Mouse (Mus musculus): ENCODE measurements around the gene Slfn9. TPM values are rescaled to one million over a fixed set of nuclear protein-coding genes. Genes with fewer than 3 reads are reported as not detected.
A peak's percentile ranks its signal among the peaks of the same experiment; 100 is the strongest.
"Not testable (repeated sequence)": the region's sequence is repeated elsewhere in the genome, so short reads cannot be mapped to it uniquely, and the experiment has no call there.

Slfn9 gene
- polyA plus RNA-seq, 1 experiment from 2014 or later: 5.7 TPM

DNA sequence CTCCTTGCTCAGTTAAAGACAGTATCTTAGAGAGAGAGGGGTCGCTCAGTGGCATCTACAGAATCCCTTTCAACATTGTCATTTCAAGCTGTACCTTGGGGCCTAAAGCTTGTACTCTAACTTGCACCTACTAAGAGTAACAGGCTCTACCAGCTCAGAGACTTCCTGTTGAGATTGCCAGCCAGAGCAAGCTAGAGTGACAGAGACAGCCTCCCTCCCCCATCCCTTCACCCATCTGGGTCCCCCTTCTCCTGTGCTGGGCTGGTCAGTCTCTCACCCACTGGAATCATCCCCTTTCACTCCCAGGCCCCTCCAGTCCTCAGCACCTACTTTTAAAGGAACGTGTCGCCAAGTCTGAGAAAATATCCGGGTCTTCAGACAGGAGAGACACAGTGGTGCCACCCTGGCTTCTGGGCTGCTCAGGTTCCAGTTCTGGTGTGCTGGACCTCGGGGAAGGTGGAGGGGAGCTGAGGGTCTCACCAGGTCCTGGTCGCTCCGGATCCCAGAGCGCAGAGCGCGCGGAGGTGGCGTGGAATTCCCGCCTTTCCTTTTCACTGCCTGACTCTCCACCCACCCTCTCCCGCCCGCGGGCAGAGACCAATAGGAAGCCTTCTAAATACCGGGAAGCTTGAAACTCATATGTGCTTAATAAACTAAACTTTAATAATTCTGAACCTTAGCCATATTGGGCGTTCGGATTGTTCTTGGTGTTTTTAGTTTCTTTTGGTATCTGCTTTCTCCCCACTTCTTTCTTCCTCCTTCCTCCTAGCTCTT, 831 bp downstream of the Slfn9 start:
- WGBS (ENCODE audit: insufficient replicate concordance): 6% methylated on average over 19 of the region's 19 CpGs
- H3K4me3 ChIP-seq (replicated peaks): peak overlapping the region; percentile 59
- H3K4me2 ChIP-seq: peak overlapping the region; percentile 76
- H3K9ac ChIP-seq: peak overlapping the region; percentile 42
- H3K9me3 ChIP-seq (replicated peaks); H3K36me3 ChIP-seq (replicated peaks); H3K27me3 ChIP-seq: not testable (repeated sequence)
- ATAC-seq (ENCODE audit: insufficient read depth): peak; percentile 67
- H3K4me1 ChIP-seq (replicated peaks): peaks cover 24% of the 10 kb centered on the region
- H3K27ac ChIP-seq (replicated peaks): peak overlapping the region; percentile 16; the same call in 1 of the 2 replicates

DNA sequence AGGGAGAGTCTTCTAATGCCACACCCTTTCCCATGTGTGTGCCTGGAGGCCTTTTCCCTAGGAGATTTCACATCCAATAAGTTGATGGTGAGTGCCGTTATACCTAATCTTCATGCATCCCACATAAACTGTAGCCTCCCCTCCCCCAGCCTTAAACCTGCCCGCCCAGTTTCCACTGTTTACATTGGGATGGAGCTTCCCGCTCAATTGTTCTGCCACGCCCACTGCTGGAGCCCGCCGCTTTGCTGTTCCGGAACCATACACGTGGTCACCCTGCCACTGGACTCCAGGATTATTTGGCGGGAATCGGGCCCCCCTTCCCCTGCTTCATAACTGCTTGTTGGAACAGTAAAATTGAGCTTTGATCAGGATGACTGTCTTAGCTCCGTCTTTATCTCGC, 2.3 kb downstream of the Slfn9 start:
- Histone ChIP-seq H3K4me2 (peak overlapping the region; percentile 76), H3K4me1 (replicated peaks) (peaks cover 24% of the 10 kb centered on the region), H3K27me3 (no peaks in the 10 kb centered on the region), H3K36me3 (replicated peaks) (peaks cover 10% of the 10 kb centered on the region), H3K4me3 (replicated peaks) (peak overlapping the region; percentile 59), H3K9me3 (replicated peaks) (no peaks in the 10 kb centered on the region), H3K9ac (no peak overlapping the region), H3K27ac (replicated peaks) (no peak overlapping the region)
- ATAC-seq (ENCODE audit: insufficient read depth): no peak
- 30% methylated on average over 12 of the region's 12 CpGs for WGBS (ENCODE audit: insufficient replicate concordance)

DNA sequence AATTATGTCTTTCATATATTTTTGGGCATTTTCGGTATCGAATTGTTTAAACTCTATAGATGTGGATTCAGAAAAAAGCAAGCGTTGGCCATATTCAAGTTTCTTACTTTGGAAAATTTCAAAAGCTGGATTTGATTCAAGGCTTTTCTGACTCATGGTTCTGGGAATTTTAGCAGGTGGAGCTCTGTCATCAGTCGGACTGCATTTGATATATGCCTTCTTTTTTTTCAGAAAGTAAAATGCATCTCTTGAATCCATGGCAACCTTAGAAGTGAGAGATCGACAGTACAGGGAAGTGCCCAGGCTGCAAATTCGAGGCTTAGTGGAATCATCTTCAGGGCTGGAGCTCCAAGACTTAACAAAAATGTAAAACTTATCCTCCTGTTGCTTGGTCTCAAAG, 4.0 kb downstream of the Slfn9 start:
- H3K4me1 ChIP-seq (replicated peaks): peaks cover 24% of the 10 kb centered on the region
- no peak overlapping the region for H3K4me3 ChIP-seq (replicated peaks)
- H3K9ac ChIP-seq: no peak overlapping the region
- no peak overlapping the region for H3K4me2 ChIP-seq
- ATAC-seq (ENCODE audit: insufficient read depth): no peak
- WGBS (ENCODE audit: insufficient replicate concordance): 76% methylated on average over 6 of the region's 6 CpGs
- no peaks in the 10 kb centered on the region for H3K27me3 ChIP-seq
- no peak overlapping the region for H3K27ac ChIP-seq (replicated peaks)
- H3K36me3 ChIP-seq (replicated peaks): peaks cover 20% of the 10 kb centered on the region
- no peaks in the 10 kb centered on the region for H3K9me3 ChIP-seq (replicated peaks)

DNA sequence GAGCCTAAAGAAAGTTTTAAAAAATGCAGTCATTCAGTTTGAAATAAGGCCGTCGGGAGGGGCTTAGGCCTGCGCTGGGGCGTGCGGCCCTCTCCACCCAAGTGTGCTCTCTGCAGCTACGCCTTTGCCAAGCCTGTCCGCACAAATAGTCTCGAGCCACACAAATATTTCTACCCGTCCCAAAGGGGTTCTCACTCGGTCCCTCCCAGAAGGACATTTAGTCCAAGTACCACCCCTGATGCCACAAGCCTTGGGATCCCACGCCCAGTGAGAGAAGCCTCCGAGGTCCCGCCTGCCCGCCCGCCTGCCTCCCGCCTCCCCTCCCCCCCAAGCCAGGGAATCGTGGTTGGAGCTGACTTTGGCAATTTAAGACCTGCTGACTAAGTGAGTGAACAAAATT, 8.4 kb downstream of the Slfn9 start:
- Histone ChIP-seq H3K4me3 (replicated peaks) (no peak overlapping the region), H3K9ac (no peak overlapping the region), H3K4me1 (replicated peaks) (no peaks in the 10 kb centered on the region), H3K36me3 (replicated peaks) (peaks cover 39% of the 10 kb centered on the region), H3K4me2 (no peak overlapping the region), H3K9me3 (replicated peaks) (no peaks in the 10 kb centered on the region), H3K27ac (replicated peaks) (no peak overlapping the region), H3K27me3 (no peaks in the 10 kb centered on the region)
- ATAC-seq (ENCODE audit: insufficient read depth): no peak
- 74% methylated on average over 17 of the region's 17 CpGs for WGBS (ENCODE audit: insufficient replicate concordance)

DNA sequence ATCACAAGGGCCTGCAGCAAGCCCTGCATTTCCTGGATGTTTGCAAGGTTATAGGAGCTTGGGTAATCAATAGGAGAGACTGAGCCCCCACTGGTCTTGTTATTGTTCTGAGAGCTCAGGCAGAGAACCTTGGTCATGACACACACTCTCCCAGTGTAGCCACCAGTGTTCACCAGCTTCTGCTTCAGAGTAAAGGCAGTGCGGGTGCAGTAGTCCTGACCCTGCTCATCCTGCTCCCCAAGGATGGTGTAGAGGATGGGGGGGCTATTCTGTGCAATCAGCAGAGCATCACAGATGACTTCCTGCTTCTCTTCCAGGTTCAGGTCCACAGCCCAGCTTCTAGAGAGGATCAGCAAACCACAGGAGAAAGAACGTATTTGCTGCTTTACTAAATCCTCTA, 9.2 kb downstream of the Slfn9 start:
- not testable (repeated sequence) for H3K4me2 ChIP-seq; ATAC-seq (ENCODE audit: insufficient read depth); H3K9ac ChIP-seq; H3K9me3 ChIP-seq (replicated peaks); H3K4me3 ChIP-seq (replicated peaks); H3K27me3 ChIP-seq; H3K4me1 ChIP-seq (replicated peaks); H3K27ac ChIP-seq (replicated peaks)
- WGBS (ENCODE audit: insufficient replicate concordance): 78% methylated on average over 2 of the region's 2 CpGs
- peaks cover 39% of the 10 kb centered on the region for H3K36me3 ChIP-seq (replicated peaks)

DNA sequence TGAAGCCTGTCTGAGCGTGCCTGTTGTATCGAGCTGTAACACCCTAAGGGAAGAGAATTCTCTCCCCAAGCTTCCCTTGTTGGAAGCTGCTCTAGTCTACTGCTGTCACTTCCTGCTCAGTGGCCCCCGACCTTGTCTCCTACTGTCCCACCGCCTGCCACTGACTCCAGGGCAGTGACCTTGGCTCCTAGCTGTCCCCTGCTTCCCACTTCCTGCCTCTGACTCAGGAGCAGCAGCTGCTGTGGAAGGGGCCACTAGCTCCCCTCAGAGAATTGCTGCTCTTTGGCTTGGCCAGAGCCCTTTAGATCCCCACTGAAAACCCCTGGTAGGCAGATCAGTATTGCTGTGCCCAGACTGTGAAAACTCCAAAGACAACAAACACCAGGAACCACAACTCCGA, 17.7 kb downstream of the Slfn9 start:
- Histone ChIP-seq H3K9ac (no peak overlapping the region), H3K4me2 (no peak overlapping the region), H3K27ac (replicated peaks) (0 out of 2 replicates have a peak overlapping the region, but pooled peaks have one; percentile 6), H3K27me3 (no peaks in the 10 kb centered on the region), H3K9me3 (replicated peaks) (no peaks in the 10 kb centered on the region), H3K4me1 (replicated peaks) (peaks cover 15% of the 10 kb centered on the region), H3K36me3 (replicated peaks) (no peaks in the 10 kb centered on the region), H3K4me3 (replicated peaks) (no peak overlapping the region)
- no peak for ATAC-seq (ENCODE audit: insufficient read depth)
- 15% methylated on average over 5 of the region's 5 CpGs for WGBS (ENCODE audit: insufficient replicate concordance)

DNA sequence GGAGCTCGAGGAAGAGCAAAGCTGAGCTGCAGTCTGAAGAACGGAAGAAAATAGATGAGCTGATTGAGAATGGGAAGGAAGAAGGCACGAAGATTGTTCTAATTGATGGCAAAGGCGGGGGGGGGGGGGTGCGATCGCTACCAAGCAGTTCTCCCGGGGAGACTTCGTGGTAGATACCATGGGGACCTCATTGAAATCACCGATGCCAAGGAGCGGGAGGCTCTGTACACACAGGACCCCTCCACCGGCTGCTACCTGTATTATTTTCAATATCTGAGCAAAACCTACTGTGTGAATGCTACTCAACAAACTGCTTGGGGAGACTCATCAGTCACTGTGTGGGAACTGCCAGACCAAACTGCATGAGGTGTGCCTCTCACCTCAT, 20.0 kb downstream of the Slfn9 start:
- no peak overlapping the region for H3K27ac ChIP-seq (replicated peaks)
- no peak overlapping the region for H3K9ac ChIP-seq
- no peaks in the 10 kb centered on the region for H3K27me3 ChIP-seq
- H3K4me2 ChIP-seq: no peak overlapping the region
- peaks cover 12% of the 10 kb centered on the region for H3K4me1 ChIP-seq (replicated peaks)
- 64% methylated on average over 11 of the region's 11 CpGs for WGBS (ENCODE audit: insufficient replicate concordance)
- H3K9me3 ChIP-seq (replicated peaks): no peaks in the 10 kb centered on the region
- no peak overlapping the region for H3K4me3 ChIP-seq (replicated peaks)
- no peak for ATAC-seq (ENCODE audit: insufficient read depth)
- H3K36me3 ChIP-seq (replicated peaks): no peaks in the 10 kb centered on the region

DNA sequence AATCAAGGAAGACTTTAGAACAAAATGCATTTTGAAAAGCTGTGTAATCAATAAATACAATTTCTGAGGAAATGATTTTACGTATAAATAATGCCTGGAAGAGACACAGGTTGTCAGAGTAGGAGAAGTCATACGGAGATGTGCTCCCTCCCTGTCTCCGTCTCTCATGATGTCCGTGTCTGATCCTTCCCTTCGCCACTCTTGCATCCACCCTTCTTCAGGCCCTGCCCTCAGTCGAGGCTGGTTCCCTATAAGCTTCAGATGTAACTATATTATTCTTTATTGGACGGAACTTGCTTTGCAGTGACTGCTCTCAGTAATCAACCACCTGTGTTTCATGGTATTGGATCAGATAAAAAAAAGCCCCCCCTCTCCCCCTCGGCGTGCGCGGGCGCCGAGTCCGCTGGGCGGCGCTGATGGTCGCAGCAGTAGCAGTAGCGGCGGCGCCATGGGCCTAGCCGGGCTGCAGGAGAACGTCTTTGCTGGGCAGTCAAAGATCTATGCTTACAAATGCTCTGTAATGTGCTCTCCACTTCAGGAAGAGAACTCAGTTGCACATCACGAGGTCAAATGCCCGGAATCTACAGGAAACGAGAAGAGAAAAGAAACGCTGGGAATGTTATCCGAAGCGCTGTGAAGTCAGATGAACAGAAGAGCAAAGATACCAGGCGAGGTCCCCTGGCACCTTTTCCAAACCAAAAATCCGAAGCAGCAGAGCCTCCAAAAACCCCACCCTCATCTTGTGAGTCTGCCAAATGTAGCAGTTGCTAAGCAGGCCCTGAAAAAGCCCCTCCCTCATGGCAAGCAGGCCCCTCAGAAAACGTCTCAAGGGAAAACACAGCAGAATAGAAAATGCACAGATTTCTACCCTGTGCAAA, 20.7 kb downstream of the Slfn9 start:
- H3K27ac ChIP-seq (replicated peaks): no peak overlapping the region
- 15% methylated on average over 31 of the region's 31 CpGs for WGBS (ENCODE audit: insufficient replicate concordance)
- peak overlapping the region; percentile 44 for H3K4me2 ChIP-seq
- H3K27me3 ChIP-seq: no peaks in the 10 kb centered on the region
- no peak overlapping the region for H3K4me3 ChIP-seq (replicated peaks)
- H3K9me3 ChIP-seq (replicated peaks): no peaks in the 10 kb centered on the region
- no peak for ATAC-seq (ENCODE audit: insufficient read depth)
- H3K9ac ChIP-seq: no peak overlapping the region
- no peaks in the 10 kb centered on the region for H3K36me3 ChIP-seq (replicated peaks)
- H3K4me1 ChIP-seq (replicated peaks): peaks cover 12% of the 10 kb centered on the region

DNA sequence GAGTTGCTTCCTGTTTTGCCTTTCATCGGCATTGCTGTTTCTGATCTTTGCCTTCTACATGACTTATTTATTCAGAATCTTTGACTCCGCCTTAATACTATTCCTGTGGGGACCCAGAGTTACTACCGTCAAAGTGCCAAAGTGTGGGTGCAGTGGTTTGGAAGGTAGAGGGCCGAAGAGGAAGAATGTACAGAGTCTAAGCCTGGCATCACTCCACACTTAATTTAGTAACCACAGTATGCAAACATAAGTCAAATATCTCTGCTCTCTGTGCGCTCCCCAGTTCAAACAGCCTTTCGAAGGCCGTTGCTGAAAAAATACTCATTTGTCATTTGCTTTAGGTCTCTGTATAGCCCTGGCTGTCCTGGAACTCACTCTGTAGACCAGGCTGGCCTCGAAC, 29.4 kb downstream of the Slfn9 start:
- Histone ChIP-seq H3K4me3 (replicated peaks) (no peak overlapping the region), H3K36me3 (replicated peaks) (no peaks in the 10 kb centered on the region), H3K27me3 (peaks cover 3% of the 10 kb centered on the region), H3K9me3 (replicated peaks) (no peaks in the 10 kb centered on the region), H3K4me2 (no peak overlapping the region), H3K27ac (replicated peaks) (no peak overlapping the region), H3K9ac (no peak overlapping the region), H3K4me1 (replicated peaks) (no peaks in the 10 kb centered on the region)
- WGBS (ENCODE audit: insufficient replicate concordance): 56% methylated on average over 8 of the region's 8 CpGs
- ATAC-seq (ENCODE audit: insufficient read depth): no peak

DNA sequence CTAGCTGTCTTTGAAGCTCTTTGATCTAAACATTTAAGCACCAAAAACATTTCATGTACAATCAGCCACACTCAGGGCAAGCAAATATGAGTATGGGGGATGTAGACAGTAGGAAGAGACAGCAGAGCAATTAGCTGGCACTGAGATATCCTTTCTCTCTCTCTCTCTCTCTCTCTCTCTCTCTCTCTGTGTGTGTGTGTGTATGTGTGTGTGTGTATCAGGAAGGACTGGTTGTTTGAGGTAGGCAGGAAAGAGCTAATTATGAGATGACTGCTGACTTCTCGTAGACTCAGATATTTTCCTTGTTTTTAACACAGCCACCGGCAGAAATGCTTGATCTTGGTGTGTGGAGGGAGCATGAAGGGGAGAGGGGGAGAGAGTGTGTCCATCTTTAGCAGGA, 29.9 kb downstream of the Slfn9 start:
- ATAC-seq (ENCODE audit: insufficient read depth): no peak
- H3K4me3 ChIP-seq (replicated peaks): no peak overlapping the region
- no peaks in the 10 kb centered on the region for H3K9me3 ChIP-seq (replicated peaks)
- H3K27me3 ChIP-seq: peaks cover 3% of the 10 kb centered on the region
- H3K4me2 ChIP-seq: no peak overlapping the region
- H3K4me1 ChIP-seq (replicated peaks): no peaks in the 10 kb centered on the region
- H3K36me3 ChIP-seq (replicated peaks): no peaks in the 10 kb centered on the region
- H3K27ac ChIP-seq (replicated peaks): no peak overlapping the region
- H3K9ac ChIP-seq: no peak overlapping the region
- 39% methylated on average over 2 of the region's 2 CpGs for WGBS (ENCODE audit: insufficient replicate concordance)

DNA sequence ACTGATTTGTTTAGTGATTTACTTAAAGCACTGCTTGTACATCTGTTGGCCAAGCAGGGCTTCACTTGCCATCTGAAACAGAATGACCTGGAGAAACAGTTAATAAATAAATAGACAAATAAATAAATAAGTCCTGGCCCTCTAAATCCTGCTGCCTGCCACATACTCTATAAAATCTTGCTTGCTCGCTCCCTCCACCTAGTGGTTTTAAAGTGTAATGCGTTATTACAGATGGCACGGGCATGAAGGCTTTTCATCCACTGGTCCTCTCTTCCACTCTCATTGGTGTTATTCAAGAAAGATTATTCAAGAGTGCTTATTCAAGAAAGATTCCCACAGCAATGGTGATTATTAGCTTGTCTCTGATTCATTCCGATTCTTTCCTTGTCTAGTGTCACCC, 32.0 kb downstream of the Slfn9 start:
- Histone ChIP-seq H3K4me1 (replicated peaks) (no peaks in the 10 kb centered on the region), H3K9me3 (replicated peaks) (no peaks in the 10 kb centered on the region)

More for the DNA sequence above, 32.0 kb downstream of the Slfn9 start:
- H3K4me3 ChIP-seq (replicated peaks): no peak overlapping the region
- H3K9ac ChIP-seq: no peak overlapping the region
- 13% methylated on average over 4 of the region's 4 CpGs for WGBS (ENCODE audit: insufficient replicate concordance)
- no peak overlapping the region for H3K4me2 ChIP-seq
- ATAC-seq (ENCODE audit: insufficient read depth): no peak
- peaks cover 15% of the 10 kb centered on the region for H3K27me3 ChIP-seq
- H3K36me3 ChIP-seq (replicated peaks): no peaks in the 10 kb centered on the region
- no peak overlapping the region for H3K27ac ChIP-seq (replicated peaks)

Data from liver, embryonic 15.5 days (tissue).